Mouse (Mus musculus): ENCODE results near the gene Gpbp1.

GRCm38 (mm10) chr13:111406859-111407389 is 83.0 kb downstream of the Gpbp1 start:
- 0 out of 2 replicates have a peak, but pooled peaks have one; percentile 18 for TF ChIP-seq CTCF (IDR thresholded peaks at IDR 0.05; ENCODE audit: low read depth)
- TF ChIP-seq EP300 (optimal IDR thresholded peaks at IDR 0.05), result no peak
